Comparison of ENCODE assay signal across 31 mouse cellular contexts in genomic region chr3:87140284-87140683, GRCm38 (mm10). TPM values are rescaled to one million over a fixed set of nuclear protein-coding genes. Genes with fewer than 3 reads are reported as not detected.
DNase-seq lines count a peak whose midpoint lies in the region; ATAC-seq and TF ChIP-seq lines count a peak whose summit lies in the region.
"Had no signal": no experiment of that assay in that cellular context is flagged by ENCODE, and none has a peak within 500 bp of the region (broad histone marks: within the 10 kb centered on the region; RNA-seq: fewer than 3 reads in every experiment).

No protein-coding gene starts in this region.

- H3K36me3 ChIP-seq in hindbrain, embryonic 15.5 days, result no peaks in the 10 kb centered on the region
- H3K36me3 ChIP-seq in hindbrain, embryonic 12.5 days, result peaks cover 28% of the 10 kb centered on the region
- peaks cover 27% of the 10 kb centered on the region; the same call in 1 of the 2 replicates for H3K36me3 ChIP-seq in forebrain, embryonic 12.5 days (replicated peaks)
- no peaks in the 10 kb centered on the region for H3K36me3 ChIP-seq in hindbrain, postnatal 0 days (ENCODE audit: insufficient read depth, low read length)
- H3K36me3 ChIP-seq: liver, embryonic 13.5 days had no signal

- no peak overlapping the region for H3K4me2 ChIP-seq in hindbrain, embryonic 15.5 days
- H3K4me2 ChIP-seq in hindbrain, embryonic 12.5 days (replicated peaks), result no peak overlapping the region
- H3K4me2 ChIP-seq in forebrain, embryonic 12.5 days, result no peak overlapping the region
- no peak overlapping the region for H3K4me2 ChIP-seq in hindbrain, postnatal 0 days (ENCODE audit: low read depth, low read length)
- H3K4me2 ChIP-seq: heart, embryonic 12.5 days; kidney, embryonic 15.5 days; liver, embryonic 13.5 days; neural tube, embryonic 12.5 days; stomach, embryonic 15.5 days had no signal

- DNase-seq in brain, embryonic 14.5 days (ENCODE audit: low read depth), result peak; percentile 63
- peak; percentile 47 for DNase-seq in hindbrain, postnatal 0 days (ENCODE audit: low spot score)
- DNase-seq in cerebellum, adult 9-11 months, result no peak
- no peak for DNase-seq in ovary, adult 18-20 months (ENCODE audit: low spot score)
- no peak for DNase-seq in kidney, postnatal 14 days
- DNase-seq: adrenal gland, postnatal 25 days; B cell, adult 2 months; cerebellum, adult 8-10 months; cerebellum, postnatal 36 days; gastrocnemius, adult 2 months; gastrocnemius, postnatal 36 days; heart, adult 18-20 months; heart, postnatal 4 days; kidney, adult 18-20 months; kidney, postnatal 36 days; layer of hippocampus, postnatal 36 days; left cerebral cortex, postnatal 4 days; liver, embryonic 13.5 days; lung, adult 18-20 months; lung, postnatal 4 days; right cerebral cortex, postnatal 25 days had no signal

- WGBS in hindbrain, embryonic 15.5 days, result 59% methylated on average over 5 of the region's 5 CpGs
- 76% methylated on average over 5 of the region's 5 CpGs for WGBS in hindbrain, embryonic 12.5 days
- 47% methylated on average over 5 of the region's 5 CpGs for WGBS in forebrain, embryonic 12.5 days
- 62% methylated on average over 5 of the region's 5 CpGs for WGBS in hindbrain, postnatal 0 days

- no peak for TF ChIP-seq POLR2A in brain, embryonic 14.5 days (IDR thresholded peaks at IDR 0.05; ENCODE audit: borderline replicate concordance, extremely low read depth, insufficient read depth, insufficient read length, poor library complexity, severe bottlenecking)

- H3K27ac ChIP-seq in hindbrain, embryonic 15.5 days (replicated peaks), result no peak overlapping the region
- H3K27ac ChIP-seq in hindbrain, embryonic 12.5 days, result no peak overlapping the region
- peak overlapping the region; percentile 3; the same call in 1 of the 2 replicates for H3K27ac ChIP-seq in forebrain, embryonic 12.5 days
- H3K27ac ChIP-seq in hindbrain, postnatal 0 days, result no peak overlapping the region
- H3K27ac ChIP-seq: gastrocnemius, adult 2 months; kidney, embryonic 15.5 days; layer of hippocampus, adult 2 months; liver, embryonic 13.5 days; neural tube, embryonic 12.5 days; stomach, embryonic 15.5 days had no signal

- no peak for TF ChIP-seq CTCF in brain, embryonic 14.5 days (IDR thresholded peaks at IDR 0.05; ENCODE audit: borderline replicate concordance, extremely low read depth, insufficient read depth, insufficient read length)
- TF ChIP-seq CTCF in hindbrain, postnatal 0 days (IDR thresholded peaks at IDR 0.05; ENCODE audit: low read depth), result no peak

- no peak overlapping the region for H3K9ac ChIP-seq in hindbrain, embryonic 15.5 days
- H3K9ac ChIP-seq in hindbrain, embryonic 12.5 days, result no peak overlapping the region
- no peak overlapping the region for H3K9ac ChIP-seq in forebrain, embryonic 12.5 days
- no peak overlapping the region for H3K9ac ChIP-seq in hindbrain, postnatal 0 days (replicated peaks; ENCODE audit: low read length)
- H3K9ac ChIP-seq: heart, embryonic 12.5 days; kidney, embryonic 15.5 days; liver, embryonic 13.5 days; neural tube, embryonic 12.5 days; stomach, embryonic 15.5 days had no signal

- no peaks in the 10 kb centered on the region for H3K9me3 ChIP-seq in hindbrain, embryonic 15.5 days
- H3K9me3 ChIP-seq in hindbrain, embryonic 12.5 days (replicated peaks), result no peaks in the 10 kb centered on the region
- H3K9me3 ChIP-seq in forebrain, embryonic 12.5 days, result no peaks in the 10 kb centered on the region
- H3K9me3 ChIP-seq in hindbrain, postnatal 0 days (ENCODE audit: low read length), result no peaks in the 10 kb centered on the region
- H3K9me3 ChIP-seq: heart, embryonic 12.5 days; kidney, embryonic 15.5 days; liver, embryonic 13.5 days; neural tube, embryonic 12.5 days; stomach, embryonic 15.5 days had no signal

- no peaks in the 10 kb centered on the region for H3K27me3 ChIP-seq in hindbrain, embryonic 15.5 days
- H3K27me3 ChIP-seq in hindbrain, embryonic 12.5 days, result no peaks in the 10 kb centered on the region
- no peaks in the 10 kb centered on the region for H3K27me3 ChIP-seq in forebrain, embryonic 12.5 days
- no peaks in the 10 kb centered on the region for H3K27me3 ChIP-seq in hindbrain, postnatal 0 days (ENCODE audit: insufficient read depth, low read length)
- H3K27me3 ChIP-seq: heart, embryonic 12.5 days; kidney, embryonic 15.5 days; liver, embryonic 13.5 days; neural tube, embryonic 12.5 days; stomach, embryonic 15.5 days had no signal

- H3K4me1 ChIP-seq in hindbrain, embryonic 15.5 days (replicated peaks), result peaks cover 13% of the 10 kb centered on the region; the same call in 1 of the 2 replicates
- H3K4me1 ChIP-seq in hindbrain, embryonic 12.5 days, result peaks cover 14% of the 10 kb centered on the region
- peaks cover 31% of the 10 kb centered on the region for H3K4me1 ChIP-seq in forebrain, embryonic 12.5 days
- H3K4me1 ChIP-seq in hindbrain, postnatal 0 days (ENCODE audit: insufficient read depth, low read length), result no peaks in the 10 kb centered on the region
- H3K4me1 ChIP-seq: liver, embryonic 13.5 days had no signal

- peak; percentile 72 for ATAC-seq in hindbrain, embryonic 15.5 days (ENCODE audit: low FRiP score, low read depth)
- no peak for ATAC-seq in hindbrain, embryonic 12.5 days (ENCODE audit: low FRiP score)
- ATAC-seq in forebrain, embryonic 12.5 days (ENCODE audit: low FRiP score), result peak; percentile 57; the same call in 1 of the 2 replicates
- ATAC-seq in hindbrain, postnatal 0 days, result peak; percentile 53; the same call in 1 of the 2 replicates
- ATAC-seq: lung, postnatal 0 days had no signal

- no peak overlapping the region for H3K4me3 ChIP-seq in hindbrain, embryonic 15.5 days
- no peak overlapping the region for H3K4me3 ChIP-seq in hindbrain, embryonic 12.5 days
- no peak overlapping the region for H3K4me3 ChIP-seq in forebrain, embryonic 12.5 days (replicated peaks)
- H3K4me3 ChIP-seq in hindbrain, postnatal 0 days (ENCODE audit: low read length), result no peak overlapping the region
- H3K4me3 ChIP-seq: gastrocnemius, adult 2 months; heart, embryonic 12.5 days; kidney, embryonic 15.5 days; layer of hippocampus, adult 2 months; liver, embryonic 13.5 days; neural tube, embryonic 12.5 days; stomach, embryonic 15.5 days had no signal

RNA-seq across cellular contexts. Expression of gene Kirrel, which starts 34.3 kb away (rescaled TPM):
- polyA plus RNA-seq in hindbrain, embryonic 15.5 days (2015; fragmentation: Nextera tagmentation; extraction: Ambion mirVana), result 6.5 and 7.0 TPM in 2 replicates
- polyA plus RNA-seq in hindbrain, embryonic 12.5 days (2016; fragmentation: Nextera tagmentation; extraction: Ambion mirVana), result 17.3 and 17.7 TPM in 2 replicates
- polyA plus RNA-seq in brain, embryonic 14.5 days (2012; rRNA removed), result 19.3 and 22.9 TPM in 2 replicates
- 11.5 and 12.9 TPM in 2 replicates for polyA plus RNA-seq in forebrain, embryonic 12.5 days (2016; fragmentation: Nextera tagmentation; extraction: Ambion mirVana)
- 7.2 and 11.3 TPM in 2 replicates for total RNA-seq in hindbrain, postnatal 0 days (2014; rRNA removed)
- polyA plus RNA-seq in hindbrain, postnatal 0 days (2015; fragmentation: Nextera tagmentation; extraction: Ambion mirVana), result 2.9 and 3.2 TPM in 2 replicates
- total RNA-seq: megakaryocyte-erythroid progenitor cell, adult 5-6 weeks had no signal

Comparison
In these comparisons a context has a peak if more than half of its experiments do, and no peak if none do; other contexts are left out.
1. DNase-seq: peak in brain, embryonic 14.5 days (single experiment) and hindbrain, postnatal 0 days (single experiment); none in cerebellum, adult 9-11 months (single experiment), ovary, adult 18-20 months (single experiment) and kidney, postnatal 14 days (single experiment).